Mouse (Mus musculus): ENCODE data around the gene Phex. TPM values are rescaled to one million over a fixed set of nuclear protein-coding genes. Genes with fewer than 3 reads are reported as not detected.
A peak's percentile ranks its signal among the peaks of the same experiment; 100 is the strongest.

The Phex gene
- polyA plus RNA-seq, 1 experiment from 2014 or later, result not detected

DNA sequence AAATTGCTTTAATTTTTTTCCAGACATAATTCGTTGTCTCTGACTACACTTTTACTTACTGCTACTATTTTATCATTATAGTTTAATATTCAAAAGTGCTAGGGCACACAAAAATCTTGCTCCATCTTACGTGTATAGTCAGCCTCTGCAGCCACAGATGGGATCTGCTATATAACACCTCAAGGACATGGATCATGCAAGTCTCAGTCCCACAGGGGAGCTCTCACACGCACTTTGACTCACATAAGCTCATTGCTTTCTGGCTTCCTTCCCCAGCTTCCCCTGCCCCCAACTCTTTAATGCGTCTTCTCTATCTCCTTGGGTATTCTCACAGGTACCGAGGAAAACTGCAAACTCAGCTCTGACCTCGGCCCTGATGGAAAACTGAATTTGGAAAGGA is 10.2 kb downstream of the Phex start:
- no peaks in the 10 kb centered on the region for H3K9me3 ChIP-seq (ENCODE audit: low read length)
- H3K36me3 ChIP-seq (replicated peaks; ENCODE audit: insufficient read depth, low read length), result no peaks in the 10 kb centered on the region
- no peak for ATAC-seq
- 71% methylated on average over 6 of the region's 6 CpGs for WGBS (ENCODE audit: insufficient replicate concordance)
- DNase-seq, result no peak
- TF ChIP-seq CTCF (IDR thresholded peaks at IDR 0.05; ENCODE audit: low read depth) (no peak), EP300 (IDR thresholded peaks at IDR 0.05; ENCODE audit: low read depth) (no peak)
- no peak overlapping the region for H3K9ac ChIP-seq (replicated peaks)
- no peak overlapping the region for H3K27ac ChIP-seq (ENCODE audit: low read depth)
- no peak overlapping the region for H3K4me2 ChIP-seq (ENCODE audit: low read depth, low read length)
- H3K4me3 ChIP-seq (ENCODE audit: low read depth, low read length), result no peak overlapping the region
- H3K27me3 ChIP-seq (ENCODE audit: insufficient read depth, low read length), result no peaks in the 10 kb centered on the region
- no peaks in the 10 kb centered on the region for H3K4me1 ChIP-seq (ENCODE audit: insufficient read depth)

- Histone ChIP-seq H3K36me3 (replicated peaks; ENCODE audit: insufficient read depth, low read length) (no peaks in the 10 kb centered on the region), H3K27me3 (ENCODE audit: insufficient read depth, low read length) (no peaks in the 10 kb centered on the region), H3K4me3 (ENCODE audit: low read depth, low read length) (no peak overlapping the region), H3K27ac (ENCODE audit: low read depth) (no peak overlapping the region), H3K4me1 (ENCODE audit: insufficient read depth) (no peaks in the 10 kb centered on the region), H3K9me3 (ENCODE audit: low read length) (no peaks in the 10 kb centered on the region), H3K9ac (replicated peaks) (no peak overlapping the region), H3K4me2 (ENCODE audit: low read depth, low read length) (no peak overlapping the region)
- no peak for DNase-seq
- TF ChIP-seq EP300 (IDR thresholded peaks at IDR 0.05; ENCODE audit: low read depth) (no peak), CTCF (IDR thresholded peaks at IDR 0.05; ENCODE audit: low read depth) (no peak)
- no peak for ATAC-seq
- WGBS (ENCODE audit: insufficient replicate concordance), result 29% methylated on average over 2 of the region's 2 CpGs
Measured at GRCm38 (mm10) chrX:157391241-157391640, 23.9 kb downstream of the Phex start.

GRCm38 (mm10) chrX:157390102-157390501 is 25.0 kb downstream of the Phex start:
- DNase-seq, result no peak
- H3K27me3 ChIP-seq (ENCODE audit: insufficient read depth, low read length), result no peaks in the 10 kb centered on the region
- H3K27ac ChIP-seq (ENCODE audit: low read depth), result no peak overlapping the region
- no peaks in the 10 kb centered on the region for H3K4me1 ChIP-seq (ENCODE audit: insufficient read depth)
- ATAC-seq, result no peak
- no peak overlapping the region for H3K9ac ChIP-seq (replicated peaks)
- no peak for TF ChIP-seq EP300 (IDR thresholded peaks at IDR 0.05; ENCODE audit: low read depth)
- no peak for TF ChIP-seq CTCF (IDR thresholded peaks at IDR 0.05; ENCODE audit: low read depth)
- no peak overlapping the region for H3K4me3 ChIP-seq (ENCODE audit: low read depth, low read length)
- H3K9me3 ChIP-seq (ENCODE audit: low read length), result no peaks in the 10 kb centered on the region
- H3K36me3 ChIP-seq (replicated peaks; ENCODE audit: insufficient read depth, low read length), result no peaks in the 10 kb centered on the region
- 58% methylated on average over 6 of the region's 6 CpGs for WGBS (ENCODE audit: insufficient replicate concordance)
- H3K4me2 ChIP-seq (ENCODE audit: low read depth, low read length), result no peak overlapping the region

- Histone ChIP-seq H3K4me2 (ENCODE audit: low read depth, low read length) (no peak overlapping the region), H3K9ac (replicated peaks) (no peak overlapping the region), H3K4me1 (ENCODE audit: insufficient read depth) (no peaks in the 10 kb centered on the region), H3K9me3 (ENCODE audit: low read length) (no peaks in the 10 kb centered on the region), H3K27me3 (ENCODE audit: insufficient read depth, low read length) (no peaks in the 10 kb centered on the region), H3K4me3 (ENCODE audit: low read depth, low read length) (no peak overlapping the region), H3K27ac (ENCODE audit: low read depth) (no peak overlapping the region), H3K36me3 (replicated peaks; ENCODE audit: insufficient read depth, low read length) (no peaks in the 10 kb centered on the region)
- 81% methylated on average over 3 of the region's 3 CpGs for WGBS (ENCODE audit: insufficient replicate concordance)
- DNase-seq (no peak), ATAC-seq (no peak)
- TF ChIP-seq CTCF (IDR thresholded peaks at IDR 0.05; ENCODE audit: low read depth) (no peak), EP300 (IDR thresholded peaks at IDR 0.05; ENCODE audit: low read depth) (no peak)
Measured at GRCm38 (mm10) chrX:157388419-157388818, 26.7 kb downstream of the Phex start.

- DNase-seq (no peak), ATAC-seq (no peak)
- Histone ChIP-seq H3K36me3 (replicated peaks; ENCODE audit: insufficient read depth, low read length) (no peaks in the 10 kb centered on the region), H3K9ac (replicated peaks) (no peak overlapping the region), H3K4me1 (ENCODE audit: insufficient read depth) (no peaks in the 10 kb centered on the region), H3K9me3 (ENCODE audit: low read length) (no peaks in the 10 kb centered on the region), H3K27me3 (ENCODE audit: insufficient read depth, low read length) (no peaks in the 10 kb centered on the region), H3K27ac (ENCODE audit: low read depth) (no peak overlapping the region), H3K4me3 (ENCODE audit: low read depth, low read length) (no peak overlapping the region), H3K4me2 (ENCODE audit: low read depth, low read length) (no peak overlapping the region)
- WGBS (ENCODE audit: insufficient replicate concordance), result 83% methylated on average over 5 of the region's 5 CpGs
- TF ChIP-seq CTCF (IDR thresholded peaks at IDR 0.05; ENCODE audit: low read depth), result no peak
- TF ChIP-seq EP300 (IDR thresholded peaks at IDR 0.05; ENCODE audit: low read depth), result no peak
Measured at GRCm38 (mm10) chrX:157387025-157387424, 28.1 kb downstream of the Phex start.

GRCm38 (mm10) chrX:157378822-157379221 is 36.3 kb downstream of the Phex start:
- no peaks in the 10 kb centered on the region for H3K9me3 ChIP-seq (ENCODE audit: low read length)
- no peak for DNase-seq

DNA sequence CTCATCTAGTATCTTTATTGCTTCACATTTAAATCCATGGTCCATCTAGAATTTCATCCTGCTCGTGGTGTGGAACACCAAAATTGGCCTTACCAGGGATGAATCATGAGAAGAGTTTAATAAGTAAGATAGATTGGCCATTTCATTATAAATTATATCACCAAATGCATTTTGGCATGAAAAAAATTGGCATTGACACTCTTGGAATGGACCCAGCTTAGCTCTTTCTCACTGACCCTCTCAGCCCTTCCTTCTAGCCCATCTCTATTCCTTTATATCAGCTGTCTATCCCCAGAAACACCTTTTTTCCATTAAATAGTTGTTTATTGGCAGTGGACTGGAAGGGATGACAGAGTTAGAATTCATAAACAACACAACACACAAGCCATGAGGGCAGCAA is 37.7 kb downstream of the Phex start:
- Histone ChIP-seq H3K27ac (ENCODE audit: low read depth) (no peak overlapping the region), H3K4me1 (ENCODE audit: insufficient read depth) (no peaks in the 10 kb centered on the region), H3K36me3 (replicated peaks; ENCODE audit: insufficient read depth, low read length) (no peaks in the 10 kb centered on the region), H3K9me3 (ENCODE audit: low read length) (no peaks in the 10 kb centered on the region), H3K27me3 (ENCODE audit: insufficient read depth, low read length) (no peaks in the 10 kb centered on the region), H3K4me3 (ENCODE audit: low read depth, low read length) (no peak overlapping the region), H3K9ac (replicated peaks) (no peak overlapping the region), H3K4me2 (ENCODE audit: low read depth, low read length) (no peak overlapping the region)
- ATAC-seq (no peak), DNase-seq (no peak)
- no peak for TF ChIP-seq CTCF (IDR thresholded peaks at IDR 0.05; ENCODE audit: low read depth)
- no peak for TF ChIP-seq EP300 (IDR thresholded peaks at IDR 0.05; ENCODE audit: low read depth)
- WGBS (ENCODE audit: insufficient replicate concordance), result 59% methylated on average over 1 of the region's 1 CpGs

More at GRCm38 (mm10) chrX:157378822-157379221, 36.3 kb downstream of the Phex start:
- Histone ChIP-seq H3K4me3 (ENCODE audit: low read depth, low read length) (no peak overlapping the region), H3K4me2 (ENCODE audit: low read depth, low read length) (no peak overlapping the region), H3K4me1 (ENCODE audit: insufficient read depth) (no peaks in the 10 kb centered on the region), H3K27me3 (ENCODE audit: insufficient read depth, low read length) (no peaks in the 10 kb centered on the region), H3K27ac (ENCODE audit: low read depth) (no peak overlapping the region), H3K9ac (replicated peaks) (no peak overlapping the region), H3K36me3 (replicated peaks; ENCODE audit: insufficient read depth, low read length) (no peaks in the 10 kb centered on the region)
- no peak for TF ChIP-seq EP300 (IDR thresholded peaks at IDR 0.05; ENCODE audit: low read depth)
- 0 out of 2 replicates have a peak, but pooled peaks have one; percentile 7 for TF ChIP-seq CTCF (IDR thresholded peaks at IDR 0.05; ENCODE audit: low read depth)
- ATAC-seq, result no peak
- 63% methylated on average over 10 of the region's 10 CpGs for WGBS (ENCODE audit: insufficient replicate concordance)

All from liver, postnatal 0 days (tissue).